Mouse (Mus musculus): ENCODE measurements around the gene Tex47. TPM values are rescaled to one million over a fixed set of nuclear protein-coding genes. Genes with fewer than 3 reads are reported as not detected.

Tex47 gene
- total and polyA plus RNA-seq, 3 experiments: not detected

DNA sequence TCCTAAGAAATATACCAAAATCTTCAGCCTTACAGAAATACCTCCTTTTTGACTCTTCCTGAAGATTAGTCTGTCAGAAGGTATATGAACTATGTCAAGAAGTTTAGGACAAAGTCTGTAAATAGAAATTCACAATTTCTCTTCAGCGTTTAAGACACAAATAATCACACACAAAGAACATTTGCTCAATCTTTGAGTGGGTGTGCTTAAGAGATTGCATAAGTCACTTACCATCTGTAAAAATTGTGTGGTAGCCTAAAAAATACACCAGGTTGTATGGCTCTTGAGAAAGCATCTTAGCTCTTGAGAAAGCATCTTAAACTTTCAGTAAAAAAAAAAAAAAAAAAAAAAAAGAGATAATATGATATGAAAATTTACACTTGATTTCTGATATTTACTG lies 19.6 kb upstream of the Tex47 start:
- Histone ChIP-seq H3K9me3 (replicated peaks; ENCODE audit: low read length) (no peaks in the 10 kb centered on the region), H3K36me3 (replicated peaks in 1 of 2; ENCODE audit: control insufficient read depth in 1 of 2, insufficient read depth in 1 of 2, low read length in 1 of 2) (no peaks in the 10 kb centered on the region), H3K4me2 (ENCODE audit: insufficient read depth, low read depth, poor library complexity, severe bottlenecking) (no peak overlapping the region), H3K9ac (ENCODE audit: insufficient read depth, low read depth) (no peak overlapping the region), H3K79me2 (replicated peaks; ENCODE audit: control insufficient read depth, extremely low read depth, insufficient read depth, poor library complexity, severe bottlenecking) (no peaks in the 10 kb centered on the region), H3K27me3 (replicated peaks) (no peaks in the 10 kb centered on the region), H3K4me1 (ENCODE audit: control insufficient read depth in 1 of 2, insufficient read depth in 2 of 2) (peaks cover 0 to 12% of the 10 kb centered on the region in 2 experiments; a peak in 2 of 4 replicates), H3K27ac (ENCODE audit: insufficient read depth, low read depth) (no peak overlapping the region), H3K4me3 (replicated peaks in 1 of 3; ENCODE audit: low read depth in 2 of 3, low read length in 2 of 3, poor library complexity in 1 of 3) (no peak overlapping the region)
- TF ChIP-seq POLR2AphosphoS2 (IDR thresholded peaks at IDR 0.05; ENCODE audit: low read depth, low read length): no peak
- TF ChIP-seq JUND (conservative IDR thresholded peaks at IDR 0.05; ENCODE audit: low read depth, low read length): no peak
- TF ChIP-seq ZNF384 (IDR thresholded peaks at IDR 0.05; ENCODE audit: low read depth, low read length): no peak
- no peak for TF ChIP-seq ELF1 (IDR thresholded peaks at IDR 0.05; ENCODE audit: low read depth, low read length)
- TF ChIP-seq MAZ (IDR thresholded peaks at IDR 0.05; ENCODE audit: low read depth, low read length): no peak
- dilution Hi-C loops (cut with MboI; ENCODE audit: extremely low pct_ligation_motif_present, extremely low pct_unique_long_range_greater_than_20kb, low sequenced_read_pairs): no loop called here
- in situ Hi-C loops (cut with MboI; ENCODE audit: low pct_ligation_motif_present, low pct_unique_long_range_greater_than_20kb, low sequenced_read_pairs): no loop called here
- no peak for DNase-seq (ENCODE audit: extremely low read depth)

DNA sequence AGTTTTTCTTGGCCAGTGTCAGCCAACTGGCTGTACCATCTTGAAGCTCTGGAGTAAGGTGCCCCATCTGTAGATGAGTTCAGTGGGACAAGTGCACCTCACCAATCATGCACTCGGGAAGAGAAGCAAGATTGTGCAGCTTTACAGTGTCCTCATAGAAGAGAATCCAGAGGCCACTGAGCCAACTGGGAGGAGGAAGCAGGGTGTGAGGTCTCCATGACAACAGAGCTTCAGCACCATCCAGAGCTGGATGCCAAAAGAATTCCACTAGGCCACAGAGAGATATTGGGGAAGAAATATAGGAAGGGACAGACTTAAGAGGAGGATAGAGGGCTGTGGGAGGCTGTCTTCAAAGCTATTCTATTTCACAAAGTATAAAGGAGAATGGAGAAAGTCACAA lies 950 bp upstream of the Tex47 start:
- dilution Hi-C loops (cut with MboI; ENCODE audit: extremely low pct_ligation_motif_present, extremely low pct_unique_long_range_greater_than_20kb, low sequenced_read_pairs): no loop called here
- no peaks in the 10 kb centered on the region for H3K9me3 ChIP-seq (replicated peaks; ENCODE audit: low read length)
- DNase-seq (ENCODE audit: extremely low read depth): no peak
- in situ Hi-C loops (cut with MboI; ENCODE audit: low pct_ligation_motif_present, low pct_unique_long_range_greater_than_20kb, low sequenced_read_pairs): no loop called here
- H3K27ac ChIP-seq (ENCODE audit: insufficient read depth, low read depth): no peak overlapping the region
- TF ChIP-seq JUN (IDR thresholded peaks at IDR 0.05; ENCODE audit: insufficient read depth, low read depth, low read length): no peak
- no peak for TF ChIP-seq MAFK (IDR thresholded peaks at IDR 0.05; ENCODE audit: insufficient replicate concordance, low read length)
- no peak for TF ChIP-seq ZNF384 (IDR thresholded peaks at IDR 0.05; ENCODE audit: low read depth, low read length)
- no peak for TF ChIP-seq ELF1 (IDR thresholded peaks at IDR 0.05; ENCODE audit: low read depth, low read length)
- TF ChIP-seq GABPA (IDR thresholded peaks at IDR 0.05; ENCODE audit: insufficient replicate concordance, low read depth, low read length): no peak
- TF ChIP-seq PAX5 (IDR thresholded peaks at IDR 0.05; ENCODE audit: low read length): no peak
- H3K4me2 ChIP-seq (ENCODE audit: insufficient read depth, low read depth, poor library complexity, severe bottlenecking): no peak overlapping the region
- no peaks in the 10 kb centered on the region for H3K79me2 ChIP-seq (replicated peaks; ENCODE audit: control insufficient read depth, extremely low read depth, insufficient read depth, poor library complexity, severe bottlenecking)
- no peaks in the 10 kb centered on the region for H3K36me3 ChIP-seq (replicated peaks in 1 of 2; ENCODE audit: control insufficient read depth in 1 of 2, insufficient read depth in 1 of 2, low read length in 1 of 2)
- H3K27me3 ChIP-seq (replicated peaks): no peaks in the 10 kb centered on the region
- H3K4me3 ChIP-seq (replicated peaks in 1 of 3; ENCODE audit: low read depth in 2 of 3, low read length in 2 of 3, poor library complexity in 1 of 3): no peak overlapping the region
- H3K4me1 ChIP-seq (ENCODE audit: control insufficient read depth in 1 of 2, insufficient read depth in 2 of 2): no peaks in the 10 kb centered on the region
- no peak overlapping the region for H3K9ac ChIP-seq (ENCODE audit: insufficient read depth, low read depth)

DNA sequence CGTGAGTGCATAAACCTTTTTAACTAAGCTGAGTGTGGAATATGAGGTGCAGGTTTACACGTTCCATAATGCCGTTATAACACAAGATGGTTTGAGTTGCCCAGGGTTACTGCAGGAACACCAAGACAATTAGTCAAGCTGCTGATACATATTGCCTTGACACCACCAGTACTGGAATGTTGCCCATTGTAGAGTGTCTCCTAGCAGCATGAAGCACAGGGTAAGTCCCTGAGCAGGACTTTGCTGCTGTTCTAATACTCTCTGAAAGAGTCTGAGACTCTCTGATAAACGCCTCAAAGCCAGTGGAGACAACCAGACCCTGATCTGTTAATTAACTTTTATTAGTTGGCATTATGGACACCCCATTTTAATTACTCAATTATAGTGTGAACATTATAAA lies 21.7 kb downstream of the Tex47 start:
- no peaks in the 10 kb centered on the region for H3K9me3 ChIP-seq (replicated peaks; ENCODE audit: low read length)
- H3K27me3 ChIP-seq (replicated peaks): no peaks in the 10 kb centered on the region
- TF ChIP-seq JUND (conservative IDR thresholded peaks at IDR 0.05; ENCODE audit: low read depth, low read length) (no peak), MXI1 (IDR thresholded peaks at IDR 0.05; ENCODE audit: low read depth, low read length) (no peak), BHLHE40 (IDR thresholded peaks at IDR 0.05; ENCODE audit: low read depth, low read length) (no peak), TCF12 (IDR thresholded peaks at IDR 0.05; ENCODE audit: low read depth, low read length) (no peak), POLR2AphosphoS2 (IDR thresholded peaks at IDR 0.05; ENCODE audit: low read depth, low read length) (no peak), E2F4 (IDR thresholded peaks at IDR 0.05; ENCODE audit: insufficient replicate concordance, low read depth, low read length) (no peak), HCFC1 (IDR thresholded peaks at IDR 0.05; ENCODE audit: low read depth, low read length) (no peak), NELFE (IDR thresholded peaks at IDR 0.05; ENCODE audit: low read depth, low read length) (no peak), IRF4 (IDR thresholded peaks at IDR 0.05; ENCODE audit: low read depth, low read length) (no peak), USF2 (conservative IDR thresholded peaks at IDR 0.05; ENCODE audit: low read depth, low read length) (no peak), CHD2 (IDR thresholded peaks at IDR 0.05; ENCODE audit: low read length) (no peak), RCOR1 (conservative IDR thresholded peaks at IDR 0.05; ENCODE audit: low read depth, low read length) (no peak), USF1 (IDR thresholded peaks at IDR 0.05; ENCODE audit: low read depth, low read length) (no peak), ZKSCAN1 (IDR thresholded peaks at IDR 0.05; ENCODE audit: borderline replicate concordance, low read depth, low read length) (no peak), ELF1 (IDR thresholded peaks at IDR 0.05; ENCODE audit: low read depth, low read length) (no peak), ZNF384 (IDR thresholded peaks at IDR 0.05; ENCODE audit: low read depth, low read length) (no peak), MAFK (IDR thresholded peaks at IDR 0.05; ENCODE audit: insufficient replicate concordance, low read length) (no peak), MAX (IDR thresholded peaks at IDR 0.05; ENCODE audit: low read length) (no peak), CTCF (conservative IDR thresholded peaks at IDR 0.05 in 1 of 2, IDR thresholded peaks at IDR 0.05 in 1 of 2; ENCODE audit: low read depth in 2 of 2, low read length in 2 of 2) (no peak)
- no peak for DNase-seq (ENCODE audit: extremely low read depth)
- H3K4me1 ChIP-seq (ENCODE audit: control insufficient read depth in 1 of 2, insufficient read depth in 2 of 2): peaks cover 0 to 5% of the 10 kb centered on the region in 2 experiments; a peak in 1 of 4 replicates
- H3K27ac ChIP-seq (ENCODE audit: insufficient read depth, low read depth): no peak overlapping the region
- no peak overlapping the region for H3K4me3 ChIP-seq (replicated peaks in 1 of 3; ENCODE audit: low read depth in 2 of 3, low read length in 2 of 3, poor library complexity in 1 of 3)
- in situ Hi-C loops (cut with MboI; ENCODE audit: low pct_ligation_motif_present, low pct_unique_long_range_greater_than_20kb, low sequenced_read_pairs) (no loop called here), dilution Hi-C loops (cut with MboI; ENCODE audit: extremely low pct_ligation_motif_present, extremely low pct_unique_long_range_greater_than_20kb, low sequenced_read_pairs) (no loop called here)
- no peak overlapping the region for H3K9ac ChIP-seq (ENCODE audit: insufficient read depth, low read depth)
- H3K4me2 ChIP-seq (ENCODE audit: insufficient read depth, low read depth, poor library complexity, severe bottlenecking): no peak overlapping the region
- H3K36me3 ChIP-seq (replicated peaks in 1 of 2; ENCODE audit: control insufficient read depth in 1 of 2, insufficient read depth in 1 of 2, low read length in 1 of 2): no peaks in the 10 kb centered on the region
- no peaks in the 10 kb centered on the region for H3K79me2 ChIP-seq (replicated peaks; ENCODE audit: control insufficient read depth, extremely low read depth, insufficient read depth, poor library complexity, severe bottlenecking)
